Mouse (Mus musculus): ENCODE data around the gene Cisd3. TPM values are rescaled to one million over a fixed set of nuclear protein-coding genes. Genes with fewer than 3 reads are reported as not detected.

Gene Cisd3
- polyA plus RNA-seq, 1 experiment, result 1.6 TPM

DNA sequence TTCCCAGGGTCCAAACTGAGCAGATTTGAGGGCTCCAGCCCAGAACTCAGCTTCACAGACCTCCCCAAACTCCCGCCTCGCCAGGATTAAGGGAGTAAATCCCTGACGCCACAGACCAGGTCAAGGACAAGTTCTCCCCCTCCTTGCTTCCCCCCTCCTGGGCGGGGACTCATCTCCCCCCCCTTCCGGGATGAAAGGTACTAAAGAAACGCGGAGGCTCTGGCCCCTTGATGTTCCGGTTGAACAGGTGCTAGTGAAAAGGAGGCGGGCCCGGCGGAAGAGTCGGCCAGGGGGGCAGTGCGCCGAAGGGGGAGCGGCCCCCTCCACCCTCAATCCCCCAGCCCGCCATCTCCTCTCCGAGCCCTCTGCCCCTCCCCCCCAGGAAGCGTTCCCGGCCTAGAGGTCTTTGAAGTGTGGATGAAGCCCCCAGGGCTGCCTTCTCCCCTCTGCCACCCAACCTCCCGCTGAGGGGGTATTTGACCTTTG lies 23.9 kb upstream of the Cisd3 start:
- no peak for TF ChIP-seq GATA1 (IDR thresholded peaks at IDR 0.05; ENCODE audit: low read length)

- no peak for TF ChIP-seq GATA1 (IDR thresholded peaks at IDR 0.05; ENCODE audit: low read length)
Observed at GRCm38 (mm10) chr11:97662207-97662892, 23.3 kb upstream of the Cisd3 start.

DNA sequence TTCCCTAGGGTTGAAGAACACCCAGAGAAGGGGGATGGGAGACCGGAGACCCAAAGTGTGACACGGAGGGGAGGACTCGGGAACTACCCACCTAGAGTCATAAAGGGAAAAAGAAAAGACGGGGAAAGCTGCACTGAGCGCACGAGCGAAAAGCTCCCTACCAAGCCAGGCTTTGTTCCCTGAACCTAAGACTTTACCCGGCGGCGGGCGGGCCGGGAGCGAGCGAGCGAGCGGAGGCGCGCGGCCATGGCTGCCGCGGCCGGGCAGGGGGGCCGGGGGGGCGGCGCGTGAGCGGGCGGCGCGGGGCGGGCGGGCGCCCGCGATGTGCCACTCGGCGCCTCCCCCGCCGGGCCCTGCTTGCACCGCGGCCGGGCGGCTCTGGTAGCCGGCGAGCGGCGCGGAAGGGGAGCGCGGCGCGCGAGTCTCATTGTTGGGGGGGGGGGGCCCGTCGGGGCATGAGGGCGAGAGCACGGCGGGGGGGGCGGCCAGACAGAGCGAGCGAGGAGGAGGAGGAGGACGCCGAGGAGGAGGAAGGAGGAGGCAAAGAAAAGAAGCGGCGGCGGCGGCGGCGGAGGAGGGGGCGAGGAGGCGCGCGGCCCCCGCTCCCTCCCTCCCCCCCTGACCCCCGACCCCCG lies 22.6 kb upstream of the Cisd3 start, which contains the start of gene Mllt6:
Mllt6 (plus strand) TSS at position 522 of the 635 bp plus-strand sequence.
- TF ChIP-seq GATA1 (IDR thresholded peaks at IDR 0.05; ENCODE audit: low read length), result no peak

GRCm38 (mm10) chr11:97663528-97664338 lies 21.9 kb upstream of the Cisd3 start:
- no peak for TF ChIP-seq GATA1 (IDR thresholded peaks at IDR 0.05; ENCODE audit: low read length)

- no peak for TF ChIP-seq GATA1 (IDR thresholded peaks at IDR 0.05; ENCODE audit: low read length)
Observed at GRCm38 (mm10) chr11:97664339-97664665, 21.3 kb upstream of the Cisd3 start.

DNA sequence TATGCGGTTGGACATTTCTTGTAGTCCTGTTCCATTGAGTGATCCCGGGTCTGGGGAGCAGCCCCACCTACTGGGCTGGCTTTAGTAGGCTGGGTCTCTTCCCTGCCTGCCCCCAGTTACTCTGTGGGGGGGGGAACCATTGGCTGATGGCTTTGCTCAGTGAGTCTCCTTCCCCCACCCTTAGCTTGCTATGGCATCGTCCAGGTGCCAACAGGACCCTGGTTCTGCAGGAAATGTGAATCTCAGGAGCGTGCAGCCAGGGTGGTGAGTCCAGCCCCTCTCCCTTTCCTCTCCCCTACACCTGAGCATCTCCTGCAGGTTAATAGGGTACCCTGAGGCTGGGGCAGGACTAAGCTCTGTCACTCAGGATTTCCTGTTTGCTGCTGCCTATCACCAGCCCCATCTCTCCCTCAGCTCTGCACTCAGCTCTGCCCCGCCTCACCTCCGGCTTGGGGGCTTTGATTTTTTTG lies 20.8 kb upstream of the Cisd3 start:
- TF ChIP-seq GATA1 (IDR thresholded peaks at IDR 0.05; ENCODE audit: low read length), result no peak

GRCm38 (mm10) chr11:97665431-97665830 lies 20.2 kb upstream of the Cisd3 start:
- TF ChIP-seq GATA1 (IDR thresholded peaks at IDR 0.05; ENCODE audit: low read length), result no peak

- no peak for TF ChIP-seq GATA1 (IDR thresholded peaks at IDR 0.05; ENCODE audit: low read length)
Observed at GRCm38 (mm10) chr11:97666221-97666620, 19.4 kb upstream of the Cisd3 start.

- no peak for TF ChIP-seq GATA1 (IDR thresholded peaks at IDR 0.05; ENCODE audit: low read length)
Observed at GRCm38 (mm10) chr11:97666794-97667193, 18.8 kb upstream of the Cisd3 start.

DNA sequence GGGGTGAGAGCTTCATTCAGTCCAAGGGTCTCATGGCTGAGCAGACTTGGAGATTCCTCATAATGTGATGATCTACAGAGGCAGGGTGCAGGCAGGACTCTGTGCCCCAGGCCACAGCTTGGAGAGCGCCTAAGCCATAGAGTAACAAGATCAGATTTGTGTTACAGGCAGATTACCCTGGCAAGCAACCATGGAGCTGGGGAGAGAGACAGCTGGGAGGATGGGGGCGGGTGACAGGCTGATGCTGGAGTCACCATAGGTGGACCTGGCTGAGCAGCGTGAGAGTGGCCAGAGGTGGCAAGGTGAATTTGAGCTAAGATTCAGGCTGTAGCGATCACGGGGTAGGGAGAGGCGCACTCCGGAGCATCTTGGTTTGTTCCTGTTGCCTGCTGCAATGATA lies 17.5 kb upstream of the Cisd3 start:
- TF ChIP-seq GATA1 (IDR thresholded peaks at IDR 0.05; ENCODE audit: low read length), result no peak

- TF ChIP-seq GATA1 (IDR thresholded peaks at IDR 0.05; ENCODE audit: low read length), result no peak
Observed at GRCm38 (mm10) chr11:97669268-97669667, 16.4 kb upstream of the Cisd3 start.

DNA sequence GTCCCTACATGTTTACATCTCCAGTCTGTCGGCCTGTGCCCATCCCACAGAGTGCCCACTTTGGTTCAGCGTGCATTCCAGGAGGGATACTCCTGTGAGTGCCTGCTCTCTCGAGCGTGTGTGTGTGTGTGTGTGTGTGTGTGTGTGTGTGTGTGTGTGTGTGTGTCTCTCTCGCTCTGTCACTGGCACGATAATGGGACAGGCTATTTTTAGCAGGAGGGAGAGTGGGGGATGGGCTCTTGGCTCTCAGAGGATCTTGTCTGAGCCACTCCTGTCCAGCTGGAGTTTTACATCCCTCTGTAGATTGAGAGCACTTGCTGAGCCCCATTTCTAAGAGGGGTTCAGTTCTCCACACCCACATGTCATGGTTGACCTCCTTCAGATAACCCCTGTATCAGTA lies 15.8 kb upstream of the Cisd3 start:
- TF ChIP-seq GATA1 (IDR thresholded peaks at IDR 0.05; ENCODE audit: low read length), result no peak

DNA sequence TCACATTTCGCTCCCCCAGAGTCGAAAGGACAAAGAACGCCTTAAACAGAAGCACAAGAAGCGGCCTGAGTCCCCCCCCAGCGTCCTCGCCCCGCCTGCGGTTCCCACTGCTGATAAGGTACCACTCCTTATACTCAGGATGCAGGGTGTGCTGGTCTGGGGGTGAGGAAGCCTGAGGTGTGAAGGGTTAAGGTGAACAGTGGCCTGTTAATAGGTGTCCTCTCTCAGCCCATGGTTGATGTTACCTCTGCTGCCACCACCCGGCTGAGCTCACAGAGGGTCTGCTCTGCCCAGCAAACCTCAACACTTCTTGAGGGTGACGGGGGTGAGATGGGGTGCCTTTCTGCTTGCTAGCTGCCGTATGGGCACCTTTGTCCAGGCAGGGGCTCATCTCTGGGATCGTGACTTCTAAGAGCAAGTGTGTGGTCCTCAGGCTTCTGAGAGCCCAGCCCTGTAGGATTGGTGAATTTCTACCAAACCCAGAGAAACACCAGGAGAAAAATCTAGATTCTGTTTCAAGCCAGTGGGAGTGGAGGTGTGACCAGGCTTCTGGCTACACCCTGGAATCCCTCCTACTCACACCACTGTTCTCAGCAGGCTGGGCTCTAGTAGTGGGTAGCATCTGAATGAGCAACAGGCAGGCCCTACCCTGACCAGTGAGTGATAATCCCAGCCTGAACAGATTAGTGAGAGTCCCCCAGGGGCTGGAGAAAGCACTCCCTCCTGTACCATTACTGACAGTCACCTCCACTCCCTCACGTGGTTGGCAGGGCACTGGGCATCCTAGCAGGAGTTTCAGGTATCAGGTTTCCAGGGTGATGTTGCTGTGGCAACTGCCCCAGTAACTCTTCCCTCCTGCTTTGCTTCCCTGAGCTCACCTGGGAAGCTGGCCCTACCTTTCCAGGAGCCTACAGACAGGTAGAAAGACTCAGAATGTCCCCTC lies 15.1 kb upstream of the Cisd3 start:
- TF ChIP-seq GATA1 (IDR thresholded peaks at IDR 0.05; ENCODE audit: low read length), result no peak

DNA sequence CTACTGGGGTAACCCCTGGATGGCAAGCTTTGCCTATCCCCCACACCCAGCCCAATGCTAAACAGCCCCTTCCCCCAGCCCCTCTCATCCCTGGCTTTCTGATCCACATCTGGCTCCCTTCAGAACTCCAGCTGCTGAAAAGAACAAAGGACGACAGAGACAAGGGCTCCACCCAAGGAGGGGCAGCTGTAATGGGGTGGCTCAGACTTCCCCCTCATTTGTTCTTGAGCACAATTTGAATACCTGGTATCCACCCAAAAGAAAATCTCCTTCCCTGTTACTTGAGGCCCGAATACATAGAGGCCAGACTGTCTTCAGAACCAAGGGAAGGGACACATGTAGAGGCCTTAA lies 14.5 kb upstream of the Cisd3 start:
- TF ChIP-seq GATA1 (IDR thresholded peaks at IDR 0.05; ENCODE audit: low read length), result no peak

DNA sequence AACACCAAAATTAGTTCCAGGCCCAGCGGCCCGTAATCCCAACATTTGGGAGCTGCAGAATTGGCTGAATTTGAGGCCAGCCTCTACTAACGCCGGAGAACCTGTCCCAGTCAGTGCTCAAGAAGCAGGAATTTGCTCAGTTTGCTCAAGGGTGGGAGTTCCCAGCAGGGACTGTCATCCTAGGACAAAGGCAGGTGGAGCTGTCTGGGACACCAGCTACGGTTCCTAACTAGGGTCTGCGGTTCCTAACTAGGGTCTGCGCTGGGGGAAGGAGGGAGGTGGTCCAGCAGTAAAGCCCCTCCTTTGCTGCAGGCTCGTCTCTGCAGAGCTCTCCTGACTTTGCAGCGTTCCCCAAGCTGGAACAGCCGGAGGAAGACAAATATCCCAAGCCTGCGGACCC lies 12.5 kb upstream of the Cisd3 start:
- TF ChIP-seq GATA1 (IDR thresholded peaks at IDR 0.05; ENCODE audit: low read length), result no peak

Measured in G1E-ER4 (cell line).